Mouse (Mus musculus) liver, embryonic 14.5 days (tissue): ENCODE results near the gene Tchp.

Experiments
- CTCF ChIP-seq: IDR thresholded peaks from 2 replicates; pipeline ENCODE4 v1.5.1; 2016; ENCODE audit warnings: antibody characterized with exemption, low read depth, control low read depth
- EP300 ChIP-seq: IDR thresholded peaks from 2 replicates; pipeline ENCODE4 v1.6.1; 2016; ENCODE audit warnings: antibody characterized with exemption, low read depth

DNA sequence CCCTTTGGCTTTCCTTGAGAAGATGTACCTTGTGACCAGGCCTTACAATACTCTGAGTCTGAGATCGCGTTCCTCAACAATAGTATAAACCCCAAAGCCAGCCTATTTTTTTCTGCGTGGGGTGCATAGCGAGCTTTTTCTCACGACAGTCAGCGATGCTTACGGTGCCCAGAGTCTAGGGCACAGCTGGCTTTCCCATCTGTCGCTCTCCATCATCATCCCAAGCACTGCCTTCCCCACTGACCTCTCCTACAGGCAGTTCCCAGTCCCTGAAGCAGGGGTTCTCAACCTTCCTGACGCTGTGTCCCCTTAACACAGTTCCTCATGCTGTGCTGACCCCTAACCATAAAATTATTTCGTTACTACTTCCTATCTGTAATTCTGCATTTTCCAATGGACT is 35.0 kb downstream of the Tchp start:
- TF ChIP-seq EP300 (no peak), CTCF (no peak)
